Mouse (Mus musculus): ENCODE results near the gene Nfic.
"Not testable (repeated sequence)": the region's sequence is repeated elsewhere in the genome, so short reads cannot be mapped to it uniquely, and the experiment has no call there.

Nfic gene

DNA sequence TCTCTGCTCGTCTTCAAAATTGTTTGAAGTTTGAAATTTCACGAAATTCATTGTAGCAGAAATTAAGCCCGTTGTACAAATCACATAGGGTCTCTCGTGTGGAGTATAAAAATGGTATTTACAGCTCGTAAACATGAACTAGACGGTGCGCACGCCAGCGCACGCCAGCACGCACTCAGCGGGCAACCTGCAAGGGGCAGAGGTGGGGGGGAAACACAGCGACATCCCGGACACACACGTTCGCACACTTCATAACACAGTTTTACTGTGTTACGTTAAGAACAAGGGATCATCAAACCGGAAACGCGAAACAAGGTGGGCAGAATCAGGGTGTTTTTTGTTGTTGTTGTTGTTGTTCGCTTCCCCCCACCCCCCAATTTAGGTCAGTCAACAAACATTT is 4.0 kb upstream of the Nfic start:
- no peak for DNase-seq

DNA sequence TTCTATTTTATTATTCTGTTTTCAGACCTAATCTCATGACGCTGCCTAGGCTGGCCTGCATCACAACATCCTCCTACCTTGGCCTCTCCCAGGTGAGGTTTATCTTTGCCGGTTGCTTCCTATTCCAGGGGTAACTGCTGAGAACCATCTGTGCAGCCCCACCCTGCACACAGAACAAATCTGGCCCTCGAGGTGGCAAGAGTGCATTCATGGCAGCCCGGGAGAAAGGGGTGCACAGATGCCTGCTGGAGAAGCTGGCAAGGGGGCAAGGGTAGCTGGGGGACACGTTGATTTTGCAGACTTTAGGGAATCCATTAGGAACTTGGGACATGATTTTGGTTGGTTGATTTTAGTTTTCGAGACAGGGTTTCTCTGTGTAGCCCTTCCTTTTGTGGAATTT is 2.8 kb upstream of the Nfic start:
- DNase-seq = no peak

DNA sequence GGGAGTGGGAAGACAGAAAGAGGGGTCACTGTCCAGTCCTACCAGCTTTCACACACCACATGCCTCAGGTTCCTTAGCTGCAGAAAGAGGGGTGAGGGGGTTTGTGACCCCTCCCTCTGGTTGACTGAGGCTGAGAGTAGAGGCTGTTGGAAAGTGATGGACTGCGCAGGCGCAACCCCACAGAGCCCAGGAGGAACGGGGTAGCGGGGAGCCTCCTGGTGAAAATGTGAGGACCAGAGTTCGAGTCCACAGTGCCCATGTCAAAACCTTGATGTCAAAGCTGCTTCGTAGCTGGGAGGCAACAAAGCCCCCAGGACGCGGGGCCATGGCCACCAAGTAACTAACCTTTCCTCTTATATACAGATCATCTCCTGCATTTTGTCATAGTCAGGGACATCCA is 2.2 kb upstream of the Nfic start:
- DNase-seq = peak in 1 of 2 experiments; percentile 23

DNA sequence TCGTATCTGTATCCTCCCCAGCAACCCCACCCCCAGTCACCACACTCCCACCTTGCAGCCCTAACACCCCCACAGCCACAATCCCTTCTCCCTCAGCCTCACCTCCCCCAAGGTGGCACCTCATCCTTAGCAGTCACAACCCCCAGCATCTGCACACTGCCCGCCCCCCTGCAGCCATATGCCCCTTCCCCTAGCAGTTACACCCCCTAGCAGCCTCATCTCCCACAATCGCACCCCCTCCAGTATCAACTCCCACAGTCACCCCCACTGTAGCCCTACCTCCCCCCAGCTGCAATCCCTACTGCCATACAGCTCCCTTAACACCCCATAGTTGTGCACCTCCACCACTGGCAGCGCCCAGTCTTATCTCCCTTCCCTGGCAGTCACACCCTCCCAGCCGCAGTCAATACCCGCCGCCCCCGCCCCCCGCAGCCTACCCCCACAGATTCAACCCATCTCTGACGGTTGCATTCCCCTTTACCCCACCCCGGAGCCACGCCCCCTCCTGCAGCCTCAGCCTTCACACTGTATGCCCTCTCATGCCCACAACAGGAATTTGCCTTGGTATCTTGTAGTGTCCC is 1.6 kb upstream of the Nfic start:
- DNase-seq = peak in 1 of 2 experiments; percentile 32

DNA sequence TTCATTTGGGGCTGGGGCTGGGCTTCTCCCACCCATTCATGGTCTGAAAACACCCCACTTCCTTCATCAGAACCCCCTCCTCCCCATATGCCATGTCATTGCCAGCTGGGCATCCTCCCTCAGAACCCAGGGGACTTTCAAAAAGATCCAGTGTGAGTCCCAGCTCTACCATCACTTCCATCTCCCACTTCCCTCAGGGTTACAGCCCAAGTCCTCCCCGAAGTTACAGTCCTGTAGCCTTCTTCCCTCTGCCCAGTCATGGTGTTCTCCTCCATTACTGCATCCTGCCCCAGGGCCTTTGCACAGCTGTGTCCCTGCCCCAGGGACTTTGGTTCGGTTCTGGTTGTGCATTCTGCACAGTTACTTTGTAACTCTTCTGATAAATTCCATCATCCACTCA is 1.3 kb downstream of the Nfic start:
- DNase-seq = peak in 1 of 2 experiments; percentile 17

DNA sequence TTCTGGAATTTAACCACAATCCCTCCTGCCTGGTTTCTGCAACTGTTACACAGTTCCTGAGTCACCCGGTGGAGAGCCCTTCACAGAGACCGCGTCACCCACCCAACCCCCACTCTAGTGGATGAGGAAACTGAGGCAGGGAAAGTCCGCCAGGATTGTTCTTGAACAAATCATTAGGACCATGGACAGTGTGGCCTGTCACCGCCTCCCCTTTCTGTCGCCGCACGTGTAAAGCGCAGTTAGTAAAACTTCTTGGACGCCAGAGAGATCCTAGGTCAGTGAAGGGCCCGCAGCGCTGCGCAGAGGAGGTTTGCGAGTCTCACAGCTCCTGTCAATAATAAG is 2.5 kb downstream of the Nfic start:
- peak in 1 of 2 experiments; percentile 31 for DNase-seq

DNA sequence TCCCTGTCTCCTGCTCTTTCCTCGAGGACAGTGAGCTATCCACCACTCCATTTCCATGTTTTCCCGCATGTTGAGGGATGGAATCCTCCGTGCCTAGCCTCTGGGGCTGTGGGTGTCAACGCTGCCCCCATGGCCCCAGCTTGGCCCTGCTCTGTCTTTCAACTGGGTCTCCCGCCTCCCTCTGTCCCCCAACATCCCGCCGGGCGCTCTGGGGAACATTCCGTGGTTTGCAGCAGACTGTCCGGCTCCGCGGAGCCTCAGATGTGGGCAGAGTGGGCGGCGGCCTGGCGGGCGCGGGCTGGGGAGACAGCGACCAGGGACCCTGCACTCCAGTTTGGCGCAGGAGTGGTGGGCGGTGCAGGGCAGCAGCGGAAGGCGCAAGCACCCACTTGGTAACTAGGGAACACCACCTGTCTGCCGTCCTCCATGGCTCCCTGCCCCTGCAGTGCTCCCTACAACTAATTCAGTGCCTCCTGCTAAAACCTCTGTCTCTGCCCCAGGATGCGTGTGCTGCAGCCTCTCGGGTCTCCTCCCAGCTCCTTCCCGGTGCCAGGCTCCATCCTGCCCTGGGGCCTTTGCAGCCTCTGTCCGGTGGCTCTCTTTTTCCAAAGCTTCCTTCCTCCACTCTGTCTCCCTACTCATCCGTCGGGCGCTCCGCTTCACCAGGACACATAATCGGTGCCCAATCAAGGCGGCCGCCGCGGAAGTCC is 3.0 kb downstream of the Nfic start:
- peak in 1 of 2 experiments; percentile 29 for DNase-seq

DNA sequence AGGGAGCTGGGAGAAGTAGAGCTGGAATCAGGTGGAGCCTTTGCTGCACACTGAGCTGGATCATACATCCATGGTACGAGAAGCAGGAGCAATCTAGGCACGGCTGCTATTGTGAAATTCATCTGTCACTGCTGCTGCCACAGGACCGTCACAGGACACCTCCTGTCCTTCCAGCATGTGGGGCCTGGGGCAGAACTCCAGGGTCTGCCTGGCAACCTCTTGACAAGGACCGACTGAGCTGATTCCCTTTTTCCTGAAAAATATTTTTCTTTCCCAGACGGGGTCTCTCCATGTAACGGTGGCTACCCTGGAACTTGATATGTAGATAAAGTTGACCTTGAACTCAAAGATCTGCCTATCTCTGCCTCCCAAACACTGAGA is 4.1 kb downstream of the Nfic start:
- DNase-seq = peak in 1 of 2 experiments; percentile 25

DNA sequence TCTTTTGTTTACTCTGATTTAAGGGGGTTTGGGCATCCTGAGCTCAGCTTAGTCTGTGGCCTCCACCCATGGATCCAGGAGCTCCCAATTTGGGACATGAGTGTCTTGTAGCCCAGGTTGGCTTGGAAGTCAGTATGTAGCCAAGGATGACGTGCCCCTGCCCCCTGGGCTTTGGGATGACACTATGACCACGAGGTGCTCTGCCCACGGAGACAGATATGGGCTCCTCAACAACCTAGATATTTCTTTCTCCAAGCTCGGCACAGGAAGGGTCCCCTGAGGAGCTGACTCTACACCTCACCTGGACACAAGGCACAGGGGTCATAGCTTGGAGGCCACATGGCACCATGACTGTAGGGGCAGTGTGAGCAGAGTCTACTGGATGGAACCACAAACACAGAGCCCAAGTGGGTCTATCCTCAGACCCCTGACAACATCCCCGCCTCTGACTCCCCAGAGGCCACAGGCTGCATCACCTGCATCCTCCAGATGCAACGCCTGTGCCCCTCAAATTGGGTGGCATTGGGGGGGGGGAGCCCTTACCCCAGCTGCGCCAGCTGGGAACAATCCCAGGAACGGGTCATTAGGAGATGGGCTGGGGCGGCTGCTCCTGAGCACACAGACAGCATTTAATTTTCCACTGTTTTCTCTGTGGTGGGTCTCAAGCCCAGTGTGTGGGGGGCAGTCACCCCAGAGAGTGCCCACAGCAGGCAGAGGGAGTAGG is 4.6 kb downstream of the Nfic start:
- peak in 1 of 2 experiments; percentile 26 for DNase-seq

DNA sequence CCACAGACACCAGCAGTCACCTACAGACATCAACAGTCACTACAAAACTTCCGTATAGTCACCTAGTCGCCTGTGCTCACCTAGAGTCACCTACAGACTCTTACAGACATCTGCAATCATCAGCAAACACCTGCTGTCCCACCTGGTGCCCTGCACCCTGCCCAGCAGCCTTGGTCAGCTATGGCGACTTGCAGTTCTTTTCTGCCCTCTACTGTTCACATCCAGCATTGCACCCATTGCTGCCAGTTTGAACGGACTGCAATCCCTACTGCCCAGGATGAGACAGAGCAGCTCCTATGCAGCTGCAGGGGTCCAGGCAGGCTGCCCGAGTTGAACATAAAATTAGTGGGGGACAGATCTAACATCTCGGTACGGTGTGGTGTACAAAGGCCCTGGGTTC is 5.3 kb downstream of the Nfic start:
- DNase-seq = peak; percentile 86 to 93

DNA sequence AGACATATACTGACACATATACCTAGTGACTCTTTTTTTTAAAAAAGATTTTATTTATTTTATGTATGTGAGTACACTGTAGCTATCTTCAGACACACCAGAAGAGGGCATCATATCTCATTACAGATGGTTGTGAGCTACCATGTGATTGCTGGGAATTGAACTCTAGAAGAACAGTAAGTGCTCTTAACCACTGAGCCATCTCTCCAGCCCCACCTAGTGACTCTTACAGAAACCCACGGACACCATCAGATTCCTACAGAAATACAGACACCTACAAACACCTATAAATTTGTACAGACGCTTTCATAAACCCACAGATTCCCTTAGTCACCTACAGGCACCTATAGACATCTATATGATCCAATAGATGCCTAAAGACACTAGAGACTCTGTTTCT is 9.9 kb downstream of the Nfic start:
- not testable (repeated sequence) for DNase-seq

DNA sequence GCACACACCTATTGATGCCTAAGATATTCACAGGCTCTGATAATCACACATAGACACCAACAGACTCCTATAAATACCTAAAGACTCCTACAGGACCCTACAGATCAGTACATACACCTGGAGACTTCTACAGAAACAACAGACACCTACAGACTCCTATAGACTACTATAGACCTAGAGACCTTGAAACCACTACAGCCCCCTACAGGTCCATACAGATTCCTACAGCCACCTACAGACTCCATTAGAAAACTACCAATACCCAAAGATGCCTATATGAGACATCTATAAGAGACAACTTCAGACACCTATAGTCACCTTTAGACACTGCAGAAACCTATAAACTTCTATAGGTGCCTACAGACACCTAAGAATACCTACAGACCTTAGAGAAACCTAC is 14.4 kb downstream of the Nfic start:
- no peak for DNase-seq

DNA sequence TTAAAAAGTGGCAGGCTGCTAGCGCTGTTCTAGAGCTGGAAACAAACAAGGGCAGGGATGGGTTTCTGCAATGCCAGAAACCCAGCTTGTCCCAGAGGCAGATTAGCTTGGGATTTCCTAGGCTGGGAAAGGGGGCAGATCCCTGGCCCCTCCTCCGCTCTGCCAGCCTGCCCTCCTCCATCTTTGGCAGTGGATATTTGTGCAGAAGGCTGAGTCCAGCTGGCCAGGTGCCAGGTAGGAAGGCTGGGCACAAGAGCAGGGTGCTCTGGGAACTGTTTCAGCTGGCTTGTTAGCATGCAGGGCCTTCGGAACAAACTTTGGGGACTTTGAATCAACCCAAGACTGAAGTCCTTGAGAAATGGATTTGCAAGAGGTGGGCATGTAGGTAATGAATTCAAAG is 20.0 kb downstream of the Nfic start:
- peak; percentile 95 to 97 for DNase-seq

DNA sequence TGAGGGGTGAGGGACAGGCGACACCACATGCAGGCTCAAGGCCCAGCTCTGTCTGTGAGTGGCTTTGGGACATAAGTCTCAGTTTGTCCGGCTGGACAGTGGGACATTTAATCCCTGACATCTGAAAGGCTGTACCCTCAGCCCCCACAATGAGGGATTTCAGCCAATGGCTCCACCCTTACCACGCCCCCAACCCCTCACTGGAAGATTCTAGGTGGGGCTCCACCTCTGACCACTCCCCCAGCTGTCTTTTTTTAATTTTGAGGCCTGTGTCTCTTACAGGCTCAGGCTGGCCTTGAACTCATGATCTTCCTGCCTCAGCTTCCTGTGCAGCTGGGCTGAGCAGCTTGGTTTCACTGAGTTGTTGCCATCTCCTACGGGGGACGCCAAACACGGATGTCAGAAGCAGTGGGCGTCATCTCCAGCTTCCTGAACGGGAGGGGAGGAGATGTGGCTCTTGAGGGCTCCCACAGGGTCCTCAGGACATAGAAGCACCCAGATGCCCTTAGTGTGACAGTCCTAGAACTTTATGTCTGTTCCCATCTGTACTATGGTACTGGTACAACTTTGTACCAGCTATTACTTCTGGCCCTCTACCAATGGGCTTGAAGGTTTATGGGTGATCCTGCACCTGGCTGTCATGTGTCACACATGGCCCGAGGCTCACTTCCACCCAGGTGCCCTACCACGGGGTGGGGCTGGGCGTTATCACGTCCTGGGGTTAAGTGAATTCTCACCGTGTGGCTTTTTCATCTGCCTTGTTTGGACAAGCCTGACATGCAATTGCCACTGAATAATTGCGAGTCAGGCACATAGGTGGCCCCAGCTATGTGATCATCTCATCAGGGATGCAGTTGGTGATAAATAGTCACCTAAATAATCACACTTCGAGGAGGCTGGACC is 20.8 kb downstream of the Nfic start:
- peak; percentile 19 to 57 for DNase-seq

DNA sequence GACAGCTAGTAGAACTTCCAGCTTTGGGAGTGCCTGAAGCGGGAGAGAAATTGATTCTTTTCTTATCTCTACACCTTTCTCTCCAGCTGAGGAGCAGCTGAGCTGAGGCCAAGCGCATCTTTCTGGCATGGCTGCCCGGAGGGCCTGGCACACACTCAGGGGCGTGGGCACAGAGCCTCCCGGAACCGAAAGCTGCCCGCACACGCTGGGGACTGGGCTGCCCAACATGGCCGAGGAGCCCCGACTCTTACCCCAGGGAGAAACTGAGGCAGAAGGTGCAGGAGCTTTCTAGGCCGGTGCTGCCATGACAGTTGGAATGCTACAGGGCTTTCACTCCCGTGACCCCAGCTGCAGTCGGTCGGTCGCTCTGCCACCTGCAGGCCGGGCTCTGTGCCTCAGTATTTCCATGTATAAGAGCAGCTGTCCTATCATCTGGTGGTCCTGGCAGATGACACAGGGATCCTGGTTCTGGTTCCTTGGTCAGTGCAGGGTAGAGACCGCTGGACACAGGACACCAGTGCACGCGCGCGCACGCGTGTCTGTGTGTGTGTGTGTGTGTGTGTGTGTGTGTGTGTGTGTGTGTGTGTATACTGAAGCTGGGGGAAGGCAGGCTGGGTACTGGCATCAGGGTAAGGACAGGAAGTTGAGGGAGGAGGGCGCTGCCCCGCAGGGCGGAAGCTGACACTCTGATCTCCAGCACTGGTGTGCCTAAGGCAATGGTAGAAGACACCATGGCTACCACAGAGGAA is 21.7 kb downstream of the Nfic start:
- peak; percentile 18 to 63 for DNase-seq

DNA sequence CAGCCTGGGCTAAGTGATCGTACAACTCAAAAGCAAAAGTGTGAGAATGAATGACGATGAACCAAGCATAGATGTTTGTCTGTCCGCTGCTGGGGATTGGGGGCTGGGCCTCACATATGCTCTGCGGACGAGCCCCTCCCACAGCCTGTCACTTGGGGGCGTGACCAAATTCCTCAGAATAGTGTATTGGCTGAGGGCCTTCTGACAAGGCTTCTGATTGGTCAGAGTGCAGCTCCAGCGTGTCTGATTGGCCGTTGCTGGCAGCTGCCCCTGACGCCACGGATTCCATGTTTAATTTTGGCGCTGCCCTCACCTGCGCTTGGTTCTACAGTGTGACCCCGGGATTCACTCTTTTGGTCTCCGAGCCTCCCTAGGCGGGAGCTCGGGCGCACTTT is 22.6 kb downstream of the Nfic start:
- DNase-seq = peak; percentile 96 to 98

DNA sequence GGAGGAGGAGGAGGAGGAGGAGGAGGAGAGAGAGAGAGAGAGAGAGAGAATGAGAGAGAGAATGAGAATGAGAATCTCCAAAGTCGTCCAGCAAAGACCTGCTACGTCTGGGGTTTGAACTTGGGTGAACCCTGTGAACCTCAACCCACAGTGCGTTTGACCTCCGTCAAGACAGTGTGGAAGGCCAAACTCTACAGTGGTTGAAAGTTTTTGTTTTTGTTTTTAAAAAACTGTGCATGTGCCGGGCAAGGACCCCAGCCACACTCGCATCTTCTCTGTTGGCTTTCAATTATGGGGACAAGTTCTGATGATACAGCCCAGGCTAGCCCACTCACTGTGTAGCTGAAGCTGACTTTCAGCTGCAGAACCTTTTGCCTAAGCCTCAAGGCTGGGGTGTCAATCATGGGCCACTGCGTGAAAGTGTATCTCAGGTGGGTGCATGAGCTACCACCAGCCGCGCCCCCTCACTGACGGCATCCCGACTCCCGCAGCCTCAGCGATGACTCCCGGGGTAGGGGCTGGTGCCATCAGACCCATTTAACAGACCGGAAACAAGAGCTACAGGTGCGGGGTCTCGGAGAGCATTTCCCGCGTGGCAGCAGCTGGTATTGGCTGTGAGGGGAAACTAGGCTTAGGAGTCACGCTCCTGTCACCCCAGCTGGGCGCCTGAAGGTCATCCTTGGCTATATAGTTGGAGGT is 23.1 kb downstream of the Nfic start:
- DNase-seq = peak; percentile 22 to 60

DNA sequence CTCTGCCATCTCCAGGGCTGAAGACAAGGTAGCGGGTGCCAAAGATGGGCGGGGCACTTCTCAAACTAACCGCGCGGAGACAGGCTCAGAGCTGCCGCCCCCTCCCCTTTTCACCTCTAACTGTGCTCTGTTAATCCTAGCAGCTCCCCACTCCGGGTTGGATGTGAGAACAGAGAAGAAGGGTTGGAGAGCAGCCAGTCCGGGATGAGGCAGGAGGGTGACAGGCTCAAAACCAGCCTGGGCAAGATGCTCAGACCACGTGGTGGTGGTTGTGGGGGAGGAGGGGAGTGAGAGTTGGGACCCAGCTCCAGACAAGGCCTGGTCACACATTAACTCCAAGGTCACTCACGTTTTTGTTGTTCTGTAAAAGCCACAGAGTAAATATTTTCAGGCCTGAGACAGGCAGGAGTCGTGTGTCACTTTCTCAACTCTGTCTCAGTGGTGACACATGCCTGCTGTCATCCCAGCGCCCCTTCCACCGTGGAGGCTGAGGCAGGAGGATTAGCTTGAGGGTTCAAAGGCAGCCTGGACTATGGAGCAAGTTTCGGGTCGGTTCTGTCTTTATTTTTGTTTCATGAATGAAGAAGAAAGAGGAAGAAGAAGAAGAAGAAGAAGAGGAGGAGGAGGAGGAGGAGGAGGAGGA is 23.8 kb downstream of the Nfic start:
- peak; percentile 90 to 95 for DNase-seq

DNA sequence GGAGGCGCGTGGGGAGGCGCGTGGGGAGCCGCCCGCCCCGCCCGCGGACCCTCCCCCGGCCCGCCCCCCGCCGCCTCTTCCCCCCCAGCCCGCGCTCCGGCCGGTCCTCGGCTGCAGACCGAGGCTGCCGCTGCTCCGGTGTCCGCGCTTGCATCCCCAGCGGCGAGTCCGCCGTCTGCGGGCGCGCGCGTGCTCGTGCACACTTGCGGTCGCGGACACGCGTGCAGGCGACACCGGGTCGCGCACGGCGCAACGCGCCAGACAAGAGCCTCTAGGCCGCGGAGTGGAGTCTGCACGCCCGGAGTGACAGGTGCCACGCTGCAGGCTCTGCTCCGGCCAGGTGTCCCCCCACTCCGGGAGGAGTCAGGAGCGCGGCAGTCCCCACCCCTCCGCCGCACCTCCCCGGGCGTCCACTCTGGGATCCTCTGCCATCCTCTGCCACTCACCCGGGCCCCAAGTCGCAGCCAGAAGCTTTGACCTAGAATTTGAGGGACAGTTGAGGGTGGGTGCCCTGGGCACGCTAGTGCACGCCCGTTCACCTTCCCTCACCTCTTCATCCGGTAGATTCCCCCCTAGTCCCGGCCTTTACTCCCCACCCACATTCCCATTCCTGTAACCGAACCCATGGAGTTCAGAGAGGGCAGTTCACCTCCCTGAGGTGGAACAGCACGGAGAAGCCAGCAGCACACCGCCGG is 24.5 kb downstream of the Nfic start:
- peak; percentile 60 to 89 for DNase-seq

DNA sequence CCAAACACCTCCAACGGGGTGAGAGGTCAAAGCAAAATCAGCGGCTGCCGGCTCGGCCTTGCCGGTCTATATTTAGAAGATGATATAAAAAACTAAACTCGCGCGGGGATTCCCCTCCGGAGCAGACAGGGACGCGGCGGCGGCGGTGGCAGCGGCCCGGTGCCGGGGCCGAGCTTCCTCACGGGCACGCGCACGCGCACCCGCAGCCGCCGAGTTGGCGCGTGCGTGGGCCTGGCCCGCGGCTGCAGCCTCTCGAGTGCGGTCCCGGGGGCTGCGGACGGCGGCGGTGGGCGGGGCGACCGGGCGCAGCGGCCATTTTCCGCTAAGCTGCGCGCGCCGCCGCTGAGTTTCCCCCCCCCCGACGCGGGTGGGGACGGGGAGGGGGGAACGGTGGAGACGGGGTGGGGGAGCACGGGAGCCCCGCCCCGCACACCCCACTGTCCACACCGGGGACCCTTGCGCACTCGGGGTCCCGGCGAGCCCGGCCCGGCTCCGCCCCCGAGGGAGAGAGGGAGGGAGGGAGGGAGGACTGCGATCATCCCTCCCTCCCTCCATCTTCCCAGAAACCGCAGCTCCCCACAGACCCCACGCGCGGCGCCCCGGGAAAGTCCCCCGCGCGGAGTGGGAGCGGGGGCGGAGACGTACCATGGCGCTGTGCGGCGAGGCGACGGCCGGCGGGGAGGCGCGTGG is 25.1 kb downstream of the Nfic start:
- peak; percentile 81 to 92 for DNase-seq
